Mouse (Mus musculus): ENCODE results near the gene Fuom. TPM values are rescaled to one million over a fixed set of nuclear protein-coding genes. Genes with fewer than 3 reads are reported as not detected.

Fuom gene
- polyA plus RNA-seq, 1 experiment from 2014 or later, result 12.7 TPM

GRCm38 (mm10) chr7:140094954-140095353 lies 7.3 kb downstream of the Fuom start:
- no peaks in the 10 kb centered on the region for H3K36me3 ChIP-seq (ENCODE audit: control insufficient read depth, insufficient read depth, low read length)
- H3K9ac ChIP-seq (ENCODE audit: low read depth, low read length), result no peak overlapping the region
- DNase-seq (ENCODE audit: low spot score) (no peak), ATAC-seq (replicated peaks; ENCODE audit: low FRiP score) (0 out of 2 replicates have a peak, but pooled peaks have one; percentile 11)
- H3K27ac ChIP-seq (ENCODE audit: low read depth, low read length), result no peak overlapping the region
- H3K4me1 ChIP-seq (replicated peaks; ENCODE audit: control insufficient read depth, insufficient read depth, low read length), result no peaks in the 10 kb centered on the region
- 59% methylated on average over 5 of the region's 5 CpGs for WGBS
- H3K4me3 ChIP-seq (ENCODE audit: low read depth, low read length), result no peak overlapping the region
- H3K27me3 ChIP-seq (replicated peaks; ENCODE audit: control insufficient read depth, insufficient read depth, low read length), result no peaks in the 10 kb centered on the region
- no peaks in the 10 kb centered on the region for H3K9me3 ChIP-seq (ENCODE audit: control insufficient read depth, low read length)
- H3K4me2 ChIP-seq, result no peak overlapping the region

- DNase-seq (ENCODE audit: low spot score) (no peak), ATAC-seq (replicated peaks; ENCODE audit: low FRiP score) (no peak)
- Histone ChIP-seq H3K4me3 (ENCODE audit: low read depth, low read length) (no peak within 1 kb of the TSS), H3K9ac (ENCODE audit: low read depth, low read length) (no peak within 1 kb of the TSS), H3K27ac (ENCODE audit: low read depth, low read length) (no peak within 1 kb of the TSS), H3K9me3 (ENCODE audit: control insufficient read depth, low read length) (no peaks in the 10 kb centered on the region), H3K36me3 (ENCODE audit: control insufficient read depth, insufficient read depth, low read length) (no peaks in the 10 kb centered on the region), H3K4me2 (no peak within 1 kb of the TSS), H3K4me1 (replicated peaks; ENCODE audit: control insufficient read depth, insufficient read depth, low read length) (no peaks in the 10 kb centered on the region), H3K27me3 (replicated peaks; ENCODE audit: control insufficient read depth, insufficient read depth, low read length) (no peaks in the 10 kb centered on the region)
- WGBS, result 69% methylated on average over 5 of the region's 5 CpGs
These were observed 9.2 kb downstream of the Fuom start, which contains the start of gene Prap1 for GRCm38 (mm10) chr7:140092924-140093528. Gene Prap1, plus strand, starts transcription at chr7:140093395.

DNA sequence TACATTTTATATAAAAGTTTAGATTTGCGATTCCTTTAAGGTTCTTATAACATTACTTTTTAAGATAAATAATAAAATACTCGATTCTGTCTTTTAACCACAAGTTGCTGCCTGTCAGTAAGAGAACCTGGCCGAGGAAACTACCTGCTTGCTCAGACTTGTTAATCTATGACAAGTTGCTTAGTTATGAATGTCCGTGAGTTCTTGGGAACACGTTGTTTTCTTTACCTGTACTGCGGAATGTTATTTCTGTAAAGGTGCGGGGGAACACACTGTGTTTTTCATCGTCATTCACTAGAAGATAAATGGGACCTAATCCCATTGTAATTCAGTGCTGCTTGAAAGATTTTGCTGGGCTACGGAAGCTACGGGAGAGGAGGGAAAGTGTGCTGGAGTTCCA lies 11.6 kb downstream of the Fuom start:
- 78% methylated on average over 10 of the region's 10 CpGs for WGBS
- DNase-seq (ENCODE audit: low spot score), result no peak
- no peaks in the 10 kb centered on the region for H3K9me3 ChIP-seq (ENCODE audit: control insufficient read depth, low read length)

GRCm38 (mm10) chr7:140082242-140082678 lies 20.0 kb downstream of the Fuom start, which contains the start of gene Caly:
Gene Caly, minus strand, starts transcription at chr7:140082548.
- Histone ChIP-seq H3K9me3 (ENCODE audit: control insufficient read depth, low read length) (no peaks in the 10 kb centered on the region), H3K9ac (ENCODE audit: low read depth, low read length) (no peak within 1 kb of the TSS), H3K27me3 (replicated peaks; ENCODE audit: control insufficient read depth, insufficient read depth, low read length) (peaks cover 39% of the 10 kb centered on the region), H3K4me2 (no peak within 1 kb of the TSS), H3K4me1 (replicated peaks; ENCODE audit: control insufficient read depth, insufficient read depth, low read length) (0 out of 2 replicates have a peak, but pooled peaks cover 3% of the 10 kb centered on the region), H3K4me3 (ENCODE audit: low read depth, low read length) (no peak within 1 kb of the TSS), H3K27ac (ENCODE audit: low read depth, low read length) (no peak within 1 kb of the TSS), H3K36me3 (ENCODE audit: control insufficient read depth, insufficient read depth, low read length) (no peaks in the 10 kb centered on the region)
- no peak for DNase-seq (ENCODE audit: low spot score)
- 8% methylated on average over 18 of the region's 18 CpGs for WGBS
- 0 out of 2 replicates have a peak, but pooled peaks have one; percentile 28 for ATAC-seq (replicated peaks; ENCODE audit: low FRiP score)

More for the DNA sequence above, 11.6 kb downstream of the Fuom start:
- Histone ChIP-seq H3K4me1 (replicated peaks; ENCODE audit: control insufficient read depth, insufficient read depth, low read length) (no peaks in the 10 kb centered on the region), H3K4me3 (ENCODE audit: low read depth, low read length) (no peak overlapping the region), H3K27ac (ENCODE audit: low read depth, low read length) (no peak overlapping the region), H3K9ac (ENCODE audit: low read depth, low read length) (no peak overlapping the region), H3K27me3 (replicated peaks; ENCODE audit: control insufficient read depth, insufficient read depth, low read length) (no peaks in the 10 kb centered on the region), H3K36me3 (ENCODE audit: control insufficient read depth, insufficient read depth, low read length) (no peaks in the 10 kb centered on the region), H3K4me2 (no peak overlapping the region)
- no peak for ATAC-seq (replicated peaks; ENCODE audit: low FRiP score)

DNA sequence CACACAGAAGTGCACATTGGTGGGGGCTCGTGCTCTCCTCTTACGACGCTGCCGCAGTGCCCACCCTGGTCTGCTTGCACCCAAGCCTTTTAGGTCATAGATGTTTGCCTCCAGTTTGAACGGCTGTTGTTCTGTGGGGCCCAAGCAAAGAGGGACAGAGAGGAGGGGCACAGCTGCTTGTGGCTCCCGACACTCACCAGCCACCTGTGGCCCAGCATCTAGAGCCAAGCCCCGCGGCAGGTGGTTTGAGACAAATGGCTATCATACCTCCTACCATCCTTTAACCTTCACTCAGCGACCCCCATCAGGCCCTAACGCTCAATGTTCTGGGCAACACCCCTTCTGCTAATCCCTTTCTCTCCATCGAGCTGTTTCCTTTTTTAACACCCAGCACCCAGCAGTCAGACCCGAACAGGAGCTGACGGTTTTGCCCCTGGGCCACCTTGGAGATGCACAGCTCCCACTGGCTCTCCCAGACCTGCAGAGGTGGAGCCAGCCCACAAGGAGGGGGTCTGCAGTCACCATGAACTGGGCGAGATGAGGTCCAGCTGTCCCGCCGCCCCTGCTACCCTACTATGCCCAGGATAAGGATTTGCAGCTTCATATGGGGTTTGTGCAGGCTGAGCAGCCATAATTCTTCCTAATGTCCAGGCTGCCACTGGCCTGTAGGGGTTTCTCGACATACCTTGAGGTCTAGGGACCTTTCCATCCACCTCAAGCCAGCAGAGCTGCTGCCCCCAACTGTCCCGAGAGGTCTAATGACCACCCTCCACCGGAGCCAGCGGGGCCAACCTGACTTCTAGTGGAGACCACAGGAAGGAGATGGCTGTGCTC lies 20.6 kb downstream of the Fuom start:
- Histone ChIP-seq H3K27me3 (replicated peaks; ENCODE audit: control insufficient read depth, insufficient read depth, low read length) (peaks cover 39% of the 10 kb centered on the region), H3K27ac (ENCODE audit: low read depth, low read length) (no peak overlapping the region), H3K4me2 (no peak overlapping the region), H3K9me3 (ENCODE audit: control insufficient read depth, low read length) (no peaks in the 10 kb centered on the region), H3K9ac (ENCODE audit: low read depth, low read length) (no peak overlapping the region), H3K4me1 (replicated peaks; ENCODE audit: control insufficient read depth, insufficient read depth, low read length) (0 out of 2 replicates have a peak, but pooled peaks cover 3% of the 10 kb centered on the region), H3K36me3 (ENCODE audit: control insufficient read depth, insufficient read depth, low read length) (no peaks in the 10 kb centered on the region), H3K4me3 (ENCODE audit: low read depth, low read length) (no peak overlapping the region)
- ATAC-seq (replicated peaks; ENCODE audit: low FRiP score), result no peak
- no peak for DNase-seq (ENCODE audit: low spot score)
- WGBS, result 27% methylated on average over 20 of the region's 20 CpGs

GRCm38 (mm10) chr7:140080503-140081156 lies 21.6 kb downstream of the Fuom start:
- Histone ChIP-seq H3K9me3 (ENCODE audit: control insufficient read depth, low read length) (no peaks in the 10 kb centered on the region), H3K9ac (ENCODE audit: low read depth, low read length) (no peak overlapping the region), H3K4me3 (ENCODE audit: low read depth, low read length) (no peak overlapping the region), H3K4me1 (replicated peaks; ENCODE audit: control insufficient read depth, insufficient read depth, low read length) (0 out of 2 replicates have a peak, but pooled peaks cover 3% of the 10 kb centered on the region), H3K4me2 (no peak overlapping the region), H3K27me3 (replicated peaks; ENCODE audit: control insufficient read depth, insufficient read depth, low read length) (peaks cover 39% of the 10 kb centered on the region), H3K36me3 (ENCODE audit: control insufficient read depth, insufficient read depth, low read length) (no peaks in the 10 kb centered on the region), H3K27ac (ENCODE audit: low read depth, low read length) (no peak overlapping the region)
- no peak for DNase-seq (ENCODE audit: low spot score)
- 7% methylated on average over 24 of the region's 24 CpGs for WGBS
- peak; percentile 41 for ATAC-seq (replicated peaks; ENCODE audit: low FRiP score)

DNA sequence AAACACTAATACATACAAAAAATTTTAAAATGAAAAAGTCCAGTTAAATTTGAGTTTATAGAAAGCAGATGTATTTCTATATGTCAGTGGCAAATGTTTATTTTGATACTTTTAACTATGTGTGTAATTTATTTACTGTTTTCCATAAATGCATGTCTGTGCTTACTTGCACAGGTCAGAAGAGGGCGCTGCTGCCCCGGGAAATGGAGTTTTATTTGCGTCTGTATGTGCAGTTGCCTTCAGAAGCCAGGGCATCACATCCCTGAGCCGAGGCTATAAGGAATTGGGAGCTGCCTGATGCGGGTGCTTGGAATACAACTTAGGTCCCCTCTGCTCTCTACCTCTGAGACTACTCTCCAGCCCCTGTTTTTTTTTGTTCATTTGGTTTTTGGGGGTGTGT lies 23.5 kb downstream of the Fuom start:
- Histone ChIP-seq H3K4me3 (ENCODE audit: low read depth, low read length) (no peak overlapping the region), H3K27ac (ENCODE audit: low read depth, low read length) (no peak overlapping the region), H3K4me2 (no peak overlapping the region), H3K9ac (ENCODE audit: low read depth, low read length) (no peak overlapping the region), H3K36me3 (ENCODE audit: control insufficient read depth, insufficient read depth, low read length) (no peaks in the 10 kb centered on the region), H3K4me1 (replicated peaks; ENCODE audit: control insufficient read depth, insufficient read depth, low read length) (0 out of 2 replicates have a peak, but pooled peaks cover 3% of the 10 kb centered on the region), H3K27me3 (replicated peaks; ENCODE audit: control insufficient read depth, insufficient read depth, low read length) (peaks cover 39% of the 10 kb centered on the region), H3K9me3 (ENCODE audit: control insufficient read depth, low read length) (no peaks in the 10 kb centered on the region)
- DNase-seq (ENCODE audit: low spot score) (no peak), ATAC-seq (replicated peaks; ENCODE audit: low FRiP score) (no peak; the same call in 1 of the 2 replicates)
- 9% methylated on average over 5 of the region's 5 CpGs for WGBS

DNA sequence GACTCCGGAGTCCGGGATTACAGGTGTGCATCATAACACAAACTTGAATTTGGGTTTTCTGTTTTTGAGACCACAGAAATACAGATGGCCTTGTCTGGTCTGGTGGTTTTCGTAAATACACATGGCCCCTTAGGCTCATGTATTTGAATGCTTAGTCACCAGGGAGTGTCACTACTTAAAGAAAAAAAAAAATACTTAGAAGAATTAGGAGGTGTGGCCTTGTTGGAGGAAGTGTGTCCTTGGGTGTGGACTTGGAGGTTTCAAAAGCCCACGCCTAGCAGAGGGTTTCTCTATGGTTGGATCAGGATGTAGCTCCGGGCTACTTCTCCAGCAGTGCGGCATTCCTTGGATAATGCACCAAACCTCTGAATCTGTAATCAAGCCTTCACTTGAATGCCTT lies 24.5 kb downstream of the Fuom start:
- Histone ChIP-seq H3K4me2 (no peak overlapping the region), H3K4me1 (replicated peaks; ENCODE audit: control insufficient read depth, insufficient read depth, low read length) (0 out of 2 replicates have a peak, but pooled peaks cover 3% of the 10 kb centered on the region), H3K36me3 (ENCODE audit: control insufficient read depth, insufficient read depth, low read length) (no peaks in the 10 kb centered on the region), H3K27ac (ENCODE audit: low read depth, low read length) (no peak overlapping the region), H3K9me3 (ENCODE audit: control insufficient read depth, low read length) (no peaks in the 10 kb centered on the region), H3K9ac (ENCODE audit: low read depth, low read length) (no peak overlapping the region), H3K4me3 (ENCODE audit: low read depth, low read length) (no peak overlapping the region), H3K27me3 (replicated peaks; ENCODE audit: control insufficient read depth, insufficient read depth, low read length) (peaks cover 36% of the 10 kb centered on the region)
- 69% methylated on average over 6 of the region's 6 CpGs for WGBS
- DNase-seq (ENCODE audit: low spot score) (no peak), ATAC-seq (replicated peaks; ENCODE audit: low FRiP score) (no peak)
